Mouse (Mus musculus) testis, postnatal 10 days (tissue): ENCODE results near the gene Ppm1a.
A peak's percentile ranks its signal among the peaks of the same experiment; 100 is the strongest.
"Not testable (repeated sequence)": the region's sequence is repeated elsewhere in the genome, so short reads cannot be mapped to it uniquely, and the experiment has no call there.

ENCODE experiments used
- DNase-seq: peaks from one replicate; pipeline ENCODE4 v3.0.0; 2021; ENCODE audit warnings: low spot score

Ppm1a gene

GRCm38 (mm10) chr12:72761649-72762261 lies 4.5 kb downstream of the Ppm1a start:
- peak; percentile 86 for DNase-seq

- DNase-seq, result no peak
These were observed 5.2 kb downstream of the Ppm1a start for GRCm38 (mm10) chr12:72762502-72762901.

- DNase-seq, result no peak
These were observed 5.9 kb downstream of the Ppm1a start for GRCm38 (mm10) chr12:72763156-72763555.

- no peak for DNase-seq
These were observed 10.6 kb downstream of the Ppm1a start for GRCm38 (mm10) chr12:72767809-72768208.

GRCm38 (mm10) chr12:72768230-72768629 lies 11.0 kb downstream of the Ppm1a start:
- no peak for DNase-seq

- DNase-seq, result no peak
These were observed 12.4 kb downstream of the Ppm1a start for GRCm38 (mm10) chr12:72769546-72770230.

GRCm38 (mm10) chr12:72771153-72771552 lies 13.9 kb downstream of the Ppm1a start:
- DNase-seq, result no peak

GRCm38 (mm10) chr12:72771711-72772110 lies 14.5 kb downstream of the Ppm1a start:
- DNase-seq, result no peak

- no peak for DNase-seq
These were observed 16.7 kb downstream of the Ppm1a start for GRCm38 (mm10) chr12:72773921-72774320.

- DNase-seq, result no peak
These were observed 20.0 kb downstream of the Ppm1a start for GRCm38 (mm10) chr12:72777244-72777643.

GRCm38 (mm10) chr12:72780136-72780535 lies 22.9 kb downstream of the Ppm1a start:
- DNase-seq, result no peak

- DNase-seq, result not testable (repeated sequence)
These were observed 25.5 kb downstream of the Ppm1a start for GRCm38 (mm10) chr12:72782786-72783185.

GRCm38 (mm10) chr12:72785183-72785930 lies 28.1 kb downstream of the Ppm1a start:
- DNase-seq, result no peak

GRCm38 (mm10) chr12:72786551-72786950 lies 29.3 kb downstream of the Ppm1a start:
- DNase-seq, result no peak

GRCm38 (mm10) chr12:72786986-72787385 lies 29.7 kb downstream of the Ppm1a start:
- DNase-seq, result no peak

GRCm38 (mm10) chr12:72790538-72790937 lies 33.3 kb downstream of the Ppm1a start:
- DNase-seq, result peak; percentile 52

GRCm38 (mm10) chr12:72792320-72793091 lies 35.3 kb downstream of the Ppm1a start:
- DNase-seq, result no peak

GRCm38 (mm10) chr12:72793983-72794382 lies 36.7 kb downstream of the Ppm1a start:
- DNase-seq, result no peak

GRCm38 (mm10) chr12:72809798-72810197 lies 52.5 kb downstream of the Ppm1a start:
- DNase-seq, result no peak

GRCm38 (mm10) chr12:72811588-72811987 lies 54.3 kb downstream of the Ppm1a start:
- no peak for DNase-seq

- DNase-seq, result peak; percentile 49
These were observed 63.7 kb downstream of the Ppm1a start for GRCm38 (mm10) chr12:72820940-72821431.

GRCm38 (mm10) chr12:72821589-72821988 lies 64.3 kb downstream of the Ppm1a start:
- DNase-seq, result no peak
